Mouse (Mus musculus) CH12.LX (cell line): ENCODE measurements at regions not wholly inside any gene's neighbourhood (a gene's known extent, or its start where the extent isn't known, plus 50 kb on each side); places are given as distances from the start of the nearest gene placed in this dataset.
"Not testable (repeated sequence)": the region's sequence is repeated elsewhere in the genome, so short reads cannot be mapped to it uniquely, and the experiment has no call there.

Experiments
- DNase-seq: peaks from one replicate; pipeline ENCODE4 v3.0.0-alpha.2; 2013; ENCODE audit errors: extremely low read depth
- H3K27ac ChIP-seq: 2 replicates; pipeline ENCODE4 v1.5.1; 2012; ENCODE audit warnings: low read depth, mild to moderate bottlenecking, control low read depth, moderate library complexity; ENCODE audit not compliant: insufficient read depth
- H3K27me3 ChIP-seq: replicated peaks from 2 replicates; pipeline ENCODE3; 2012; ENCODE audit warnings: inconsistent platforms
- H3K36me3 ChIP-seq, 2 experiments: replicated peaks in 1 of 2; 2 replicates each; pipeline versions ENCODE3 to v1.6.1; 2012; ENCODE audit warnings: inconsistent platforms in 1 of 2, low read length in 1 of 2, mild to moderate bottlenecking in 1 of 2, mixed read lengths in 1 of 2, moderate library complexity in 1 of 2; ENCODE audit not compliant: control insufficient read depth in 1 of 2, insufficient read depth in 1 of 2
- H3K4me1 ChIP-seq, 2 experiments: 2 replicates each; pipeline ENCODE4 v1.6.1; 2012; ENCODE audit warnings: inconsistent platforms in 1 of 2, moderate library complexity in 1 of 2; ENCODE audit not compliant: insufficient read depth in 2 of 2, control insufficient read depth in 1 of 2
- H3K4me2 ChIP-seq: 2 replicates; pipeline ENCODE4 v1.6.1; 2012; ENCODE audit warnings: low read depth, mild to moderate bottlenecking, control low read depth; ENCODE audit not compliant: poor library complexity, insufficient read depth, severe bottlenecking
- H3K4me3 ChIP-seq, 3 experiments: fragments of 150-350 bp in 1 of 3; sonication (generic) in 1 of 3; replicated peaks in 1 of 3; 2 replicates each; pipeline versions ENCODE3 to v1.5.1; 2011 to 2012; ENCODE audit warnings: low read depth in 2 of 3, low read length in 2 of 3, mild to moderate bottlenecking in 2 of 3, moderate library complexity in 2 of 3, control low read depth in 1 of 3, improper control_type of control experiment in 1 of 3, inconsistent platforms in 1 of 3, mixed read lengths in 1 of 3; ENCODE audit not compliant: poor library complexity in 1 of 3
- H3K79me2 ChIP-seq: replicated peaks from 2 replicates; pipeline ENCODE4 v1.6.1; 2012; ENCODE audit warnings: mild to moderate bottlenecking, moderate library complexity; ENCODE audit not compliant: control insufficient read depth, poor library complexity, insufficient read depth, severe bottlenecking; ENCODE audit errors: extremely low read depth
- H3K9ac ChIP-seq: 2 replicates; pipeline ENCODE4 v1.6.1; 2012; ENCODE audit warnings: low read depth, mild to moderate bottlenecking, control low read depth, moderate library complexity; ENCODE audit not compliant: insufficient read depth
- H3K9me3 ChIP-seq: replicated peaks from 2 replicates; pipeline ENCODE3; 2012; ENCODE audit warnings: low read length, inconsistent platforms, mixed read lengths
- BHLHE40 ChIP-seq: IDR thresholded peaks from 2 replicates; pipeline ENCODE4 v1.6.1; 2011; ENCODE audit warnings: mild to moderate bottlenecking, low read depth, low read length, improper control_type of control experiment
- CHD1 ChIP-seq: IDR thresholded peaks from 2 replicates; pipeline ENCODE4 v1.6.1; 2012; ENCODE audit warnings: low read depth, low read length, improper control_type of control experiment, inconsistent platforms
- ELF1 ChIP-seq: IDR thresholded peaks from 2 replicates; pipeline ENCODE4 v1.6.1; 2014; ENCODE audit warnings: low read depth, mild to moderate bottlenecking, inconsistent platforms, low read length, improper control_type of control experiment
- EP300 ChIP-seq: IDR thresholded peaks from 2 replicates; pipeline ENCODE4 v1.6.1; 2011; ENCODE audit warnings: low read length, improper control_type of control experiment
- ETS1 ChIP-seq: conservative IDR thresholded peaks from 2 replicates; pipeline ENCODE4 v1.6.1; 2012; ENCODE audit warnings: low read depth, mild to moderate bottlenecking, inconsistent platforms, low read length, improper control_type of control experiment, moderate library complexity
- IRF4 ChIP-seq: IDR thresholded peaks from 2 replicates; pipeline ENCODE4 v1.6.1; 2014; ENCODE audit warnings: low read depth, mild to moderate bottlenecking, inconsistent platforms, low read length, improper control_type of control experiment
- JUN ChIP-seq: IDR thresholded peaks from 2 replicates; pipeline ENCODE4 v1.6.1; 2011; ENCODE audit warnings: low read depth, mild to moderate bottlenecking, low read length, improper control_type of control experiment, moderate library complexity; ENCODE audit not compliant: insufficient read depth
- MAFK ChIP-seq: IDR thresholded peaks from 2 replicates; pipeline ENCODE4 v1.6.1; 2011; ENCODE audit warnings: low read length, improper control_type of control experiment; ENCODE audit not compliant: insufficient replicate concordance
- MEF2A ChIP-seq: IDR thresholded peaks from 2 replicates; pipeline ENCODE4 v1.6.1; 2014; ENCODE audit warnings: low read depth, mild to moderate bottlenecking, inconsistent platforms, low read length, improper control_type of control experiment, borderline replicate concordance
- MXI1 ChIP-seq: IDR thresholded peaks from 2 replicates; pipeline ENCODE4 v1.6.1; 2011; ENCODE audit warnings: mild to moderate bottlenecking, low read depth, low read length, improper control_type of control experiment
- RCOR1 ChIP-seq: conservative IDR thresholded peaks from 2 replicates; pipeline ENCODE4 v1.6.1; 2012; ENCODE audit warnings: low read depth, mild to moderate bottlenecking, inconsistent platforms, low read length, improper control_type of control experiment
- TCF12 ChIP-seq: IDR thresholded peaks from 2 replicates; pipeline ENCODE4 v1.6.1; 2014; ENCODE audit warnings: low read depth, mild to moderate bottlenecking, inconsistent platforms, low read length, improper control_type of control experiment
- ZNF384 ChIP-seq: IDR thresholded peaks from 2 replicates; pipeline ENCODE4 v1.6.1; 2012; ENCODE audit warnings: low read depth, low read length, improper control_type of control experiment, inconsistent platforms
- dilution Hi-C: fragments of 300-500 bp; cut with MboI; formaldehyde crosslinking; loops from 2 replicates; pipeline ENCODE4 v1.14.3; 2020; ENCODE audit warnings: low sequenced_read_pairs; ENCODE audit not compliant: extremely low pct_unique_long_range_greater_than_20kb, extremely low pct_ligation_motif_present
- in situ Hi-C: fragments of 300-500 bp; cut with MboI; formaldehyde crosslinking; loops from 3 replicates; pipeline ENCODE4 v1.14.3; 2019; ENCODE audit warnings: low sequenced_read_pairs, low pct_ligation_motif_present, low pct_unique_long_range_greater_than_20kb, mixed read lengths

GRCm38 (mm10) chr10:69091872-69092271 lies 59.4 kb upstream of the Rhobtb1 start (continued):
- TF ChIP-seq ELF1: no peak

- Histone ChIP-seq H3K9me3 (peaks cover 4% of the 10 kb centered on the region), H3K27me3 (no peaks in the 10 kb centered on the region), H3K36me3 (no peaks in the 10 kb centered on the region), H3K79me2 (no peaks in the 10 kb centered on the region), H3K4me2 (no peak overlapping the region), H3K9ac (no peak overlapping the region), H3K27ac (no peak overlapping the region), H3K4me3 (no peak overlapping the region), H3K4me1 (no peaks in the 10 kb centered on the region)
- TF ChIP-seq ELF1 (no peak), EP300 (no peak), TCF12 (no peak), IRF4 (no peak), MAFK (no peak), RCOR1 (no peak), MXI1 (no peak), BHLHE40 (no peak), ZNF384 (no peak), MEF2A (no peak), JUN (no peak), ETS1 (no peak), CHD1 (no peak)
- dilution Hi-C loops: no loop called here
- DNase-seq: no peak
- in situ Hi-C loops: no loop called here
These were observed 51.2 kb upstream of the Rhobtb1 start for GRCm38 (mm10) chr10:69100021-69100420.

- H3K79me2 ChIP-seq, DNase-seq, H3K9ac ChIP-seq, in situ Hi-C loops, H3K4me1 ChIP-seq, H3K36me3 ChIP-seq, H3K4me2 ChIP-seq, H3K27ac ChIP-seq, dilution Hi-C loops, H3K27me3 ChIP-seq, H3K4me3 ChIP-seq, H3K9me3 ChIP-seq: not testable (repeated sequence)
These were observed 50.5 kb upstream of the Rhobtb1 start for GRCm38 (mm10) chr10:69100742-69101141.
